Mouse (Mus musculus): ENCODE measurements around the gene Mrpl23.
A peak's percentile ranks its signal among the peaks of the same experiment; 100 is the strongest.

The Mrpl23 gene

GRCm38 (mm10) chr7:142522352-142522751 lies 10.1 kb upstream of the Mrpl23 start:
- peak; percentile 21 for DNase-seq

- no peak for DNase-seq
These were observed 9.1 kb upstream of the Mrpl23 start for GRCm38 (mm10) chr7:142523200-142523990.

- DNase-seq = no peak
These were observed 6.9 kb upstream of the Mrpl23 start for GRCm38 (mm10) chr7:142525342-142526178.

- no peak for DNase-seq
These were observed 3.1 kb upstream of the Mrpl23 start for GRCm38 (mm10) chr7:142529350-142529749.

GRCm38 (mm10) chr7:142531973-142532521 lies 439 bp upstream of the Mrpl23 start:
- no peak for DNase-seq

GRCm38 (mm10) chr7:142533059-142533855 lies 771 bp downstream of the Mrpl23 start:
- DNase-seq = peak; percentile 83

- DNase-seq = no peak
These were observed 2.6 kb downstream of the Mrpl23 start for GRCm38 (mm10) chr7:142535116-142535515.

GRCm38 (mm10) chr7:142535832-142536231 lies 3.3 kb downstream of the Mrpl23 start:
- no peak for DNase-seq

GRCm38 (mm10) chr7:142537181-142537580 lies 4.7 kb downstream of the Mrpl23 start:
- no peak for DNase-seq

GRCm38 (mm10) chr7:142537879-142538278 lies 5.4 kb downstream of the Mrpl23 start:
- DNase-seq = peak; percentile 43

GRCm38 (mm10) chr7:142538291-142538690 lies 5.8 kb downstream of the Mrpl23 start:
- no peak for DNase-seq

GRCm38 (mm10) chr7:142538766-142539165 lies 6.3 kb downstream of the Mrpl23 start:
- no peak for DNase-seq

GRCm38 (mm10) chr7:142539828-142540227 lies 7.3 kb downstream of the Mrpl23 start:
- no peak for DNase-seq

- no peak for DNase-seq
These were observed 10.4 kb downstream of the Mrpl23 start for GRCm38 (mm10) chr7:142542771-142543303.

GRCm38 (mm10) chr7:142545967-142546366 lies 13.5 kb downstream of the Mrpl23 start:
- no peak for DNase-seq

- DNase-seq = no peak
These were observed 15.4 kb downstream of the Mrpl23 start for GRCm38 (mm10) chr7:142547874-142548273.

- DNase-seq = no peak
These were observed 16.2 kb downstream of the Mrpl23 start for GRCm38 (mm10) chr7:142548706-142549105.

GRCm38 (mm10) chr7:142549941-142550763 lies 17.7 kb downstream of the Mrpl23 start:
- DNase-seq = no peak

- no peak for DNase-seq
These were observed 18.5 kb downstream of the Mrpl23 start for GRCm38 (mm10) chr7:142550935-142551373.

- no peak for DNase-seq
These were observed 19.2 kb downstream of the Mrpl23 start for GRCm38 (mm10) chr7:142551691-142552090.
